Mouse (Mus musculus) forebrain, postnatal 0 days (tissue): ENCODE results near the gene Olfr786. TPM values are rescaled to one million over a fixed set of nuclear protein-coding genes. Genes with fewer than 3 reads are reported as not detected.

Experiments used
- ATAC-seq: fragments of 200-750 bp; cut with Nextera tagmentation; 2 replicates; pipeline ENCODE4 v1.8.0; 2017; ENCODE audit warnings: mild to moderate bottlenecking, moderate library complexity
- DNase-seq: peaks from one replicate; pipeline ENCODE4 v3.0.0-alpha.2; 2015
- H3K27ac ChIP-seq: fragments of 300-500 bp; sonication (generic); 2 replicates; pipeline ENCODE4 v1.5.1; 2014; ENCODE audit warnings: low read depth, mild to moderate bottlenecking, antibody characterized with exemption, low read length, moderate library complexity, mixed read lengths
- H3K27me3 ChIP-seq: fragments of 300-500 bp; sonication (generic); 2 replicates; pipeline ENCODE4 v1.6.1; 2014; ENCODE audit warnings: mild to moderate bottlenecking, low read length, mixed read lengths; ENCODE audit not compliant: insufficient read depth
- H3K36me3 ChIP-seq: fragments of 300-500 bp; sonication (generic); 2 replicates; pipeline ENCODE4 v1.6.1; 2014; ENCODE audit warnings: mild to moderate bottlenecking, moderate library complexity; ENCODE audit not compliant: insufficient read depth
- H3K4me1 ChIP-seq: fragments of 300-500 bp; sonication (generic); 2 replicates; pipeline ENCODE4 v1.6.1; 2014; ENCODE audit warnings: antibody characterized with exemption; ENCODE audit not compliant: insufficient read depth
- H3K4me2 ChIP-seq: fragments of 300-500 bp; sonication (generic); 2 replicates; pipeline ENCODE4 v1.6.1; 2014; ENCODE audit warnings: low read depth, mild to moderate bottlenecking, moderate library complexity
- H3K4me3 ChIP-seq: fragments of 300-500 bp; sonication (generic); 2 replicates; pipeline ENCODE4 v1.5.1; 2014; ENCODE audit warnings: low read depth, low read length, mixed read lengths
- H3K9ac ChIP-seq: fragments of 300-500 bp; sonication (generic); 2 replicates; pipeline ENCODE4 v1.6.1; 2014; ENCODE audit warnings: mild to moderate bottlenecking
- H3K9me3 ChIP-seq: fragments of 300-500 bp; sonication (generic); 2 replicates; pipeline ENCODE4 v1.6.1; 2016; ENCODE audit warnings: low read length
- CTCF ChIP-seq: sonication (generic); IDR thresholded peaks from 2 replicates; pipeline ENCODE4 v1.5.1; 2016; ENCODE audit warnings: antibody characterized with exemption, control low read depth, low read depth
- WGBS: fragments of 180-500 bp; shearing (Covaris S2); extraction: QIAGEN DNeasy Blood & Tissue Kit; methylation state at CpG from one replicate; pipeline ENCODE4 v1.1.7; 2014; 5-methylcytosine and 5-hydroxymethylcytosine counted together
- polyA plus RNA-seq: library from polyadenylated mRNA; unstranded; fragments of >200 nt; fragmentation: Nextera tagmentation; extraction: Ambion mirVana; gene quantifications from 2 replicates; pipeline ENCODE4 v1.2.1, GENCODE M21; 2015
- total RNA-seq: library from RNA; depleted of rRNA; stranded (reverse); fragments of >200 nt; gene quantifications from 2 replicates; pipeline ENCODE4 v1.2.3, GENCODE M21; 2014; rRNA removed

The Olfr786 gene
- total and polyA plus RNA-seq, 2 experiments from 2014 or later, result not detected

- Histone ChIP-seq H3K27ac (no peak within 1 kb of the TSS), H3K36me3 (no peaks in the 10 kb centered on the region), H3K4me1 (no peaks in the 10 kb centered on the region), H3K9ac (no peak within 1 kb of the TSS), H3K4me3 (no peak within 1 kb of the TSS), H3K27me3 (no peaks in the 10 kb centered on the region), H3K9me3 (no peaks in the 10 kb centered on the region), H3K4me2 (no peak within 1 kb of the TSS)
- ATAC-seq (no peak), DNase-seq (no peak)
- 65% methylated on average over 2 of the region's 2 CpGs for WGBS
- no peak for TF ChIP-seq CTCF
Observed at GRCm38 (mm10) chr10:129484452-129484851, 57.3 kb downstream of the Olfr786 start, which contains the start of gene Olfr789. TSS of gene Olfr789 (plus strand) at chr10:129484752.

Other genes starting within 250 kb of the Olfr786 start
- gene Olfr772, start 249.4 kb upstream of the Olfr786 start, total RNA-seq, result not detected in 2 replicates
- not detected in 2 replicates for gene Olfr772, start 249.4 kb upstream of the Olfr786 start, polyA plus RNA-seq
- not detected in 2 replicates for gene Olfr773, start 239.9 kb upstream of the Olfr786 start, total RNA-seq
- gene Olfr773, start 239.9 kb upstream of the Olfr786 start, polyA plus RNA-seq, result not detected in 2 replicates
- gene Olfr774, start 191.1 kb upstream of the Olfr786 start, total RNA-seq, result not detected in 2 replicates
- not detected in 2 replicates for gene Olfr774, start 191.1 kb upstream of the Olfr786 start, polyA plus RNA-seq
- gene Olfr775, start 178.9 kb upstream of the Olfr786 start, total RNA-seq, result not detected in 2 replicates
- gene Olfr775, start 178.9 kb upstream of the Olfr786 start, polyA plus RNA-seq, result not detected in 2 replicates
- gene Olfr776, start 168.2 kb upstream of the Olfr786 start, total RNA-seq, result not detected in 2 replicates
- gene Olfr776, start 168.2 kb upstream of the Olfr786 start, polyA plus RNA-seq, result not detected in 2 replicates
- gene Olfr777, start 155.8 kb upstream of the Olfr786 start, total RNA-seq, result not detected in 2 replicates
- gene Olfr777, start 155.8 kb upstream of the Olfr786 start, polyA plus RNA-seq, result not detected in 2 replicates
- gene Olfr780, start 109.2 kb upstream of the Olfr786 start, total RNA-seq, result not detected in 2 replicates
- gene Olfr780, start 109.2 kb upstream of the Olfr786 start, polyA plus RNA-seq, result not detected in 2 replicates
- not detected in 2 replicates for gene Olfr781, start 98.5 kb upstream of the Olfr786 start, total RNA-seq
- gene Olfr781, start 98.5 kb upstream of the Olfr786 start, polyA plus RNA-seq, result not detected in 2 replicates
- gene Olfr782, start 78.5 kb upstream of the Olfr786 start, total RNA-seq, result not detected in 2 replicates
- gene Olfr782, start 78.5 kb upstream of the Olfr786 start, polyA plus RNA-seq, result not detected in 2 replicates
- 0.43 and 0.46 TPM in 2 replicates for gene Olfr784, start 43.2 kb upstream of the Olfr786 start, total RNA-seq
- gene Olfr784, start 43.2 kb upstream of the Olfr786 start, polyA plus RNA-seq, result 0.05 and 0.06 TPM in 2 replicates
- gene Olfr785, start 21.9 kb upstream of the Olfr786 start, total RNA-seq, result not detected in 2 replicates
- not detected in 2 replicates for gene Olfr785, start 21.9 kb upstream of the Olfr786 start, polyA plus RNA-seq
- gene Olfr787, start 34.6 kb downstream of the Olfr786 start, total RNA-seq, result not detected in 2 replicates
- not detected in 2 replicates for gene Olfr787, start 34.6 kb downstream of the Olfr786 start, polyA plus RNA-seq
- gene Olfr788, start 43.7 kb downstream of the Olfr786 start, total RNA-seq, result not detected in 2 replicates
- not detected in 2 replicates for gene Olfr788, start 43.7 kb downstream of the Olfr786 start, polyA plus RNA-seq
- not detected in 2 replicates for gene Olfr789, start 57.4 kb downstream of the Olfr786 start, total RNA-seq
- not detected in 2 replicates for gene Olfr789, start 57.4 kb downstream of the Olfr786 start, polyA plus RNA-seq
- not detected in 2 replicates for gene Olfr790, start 71.2 kb downstream of the Olfr786 start, total RNA-seq
- not detected in 2 replicates for gene Olfr790, start 71.2 kb downstream of the Olfr786 start, polyA plus RNA-seq
- not detected in 2 replicates for gene Olfr791, start 94.5 kb downstream of the Olfr786 start, total RNA-seq
- gene Olfr791, start 94.5 kb downstream of the Olfr786 start, polyA plus RNA-seq, result not detected in 2 replicates
- gene Olfr792, start 111.9 kb downstream of the Olfr786 start, total RNA-seq, result not detected in 2 replicates
- not detected in 2 replicates for gene Olfr792, start 111.9 kb downstream of the Olfr786 start, polyA plus RNA-seq
- 0.15 TPM in 1 of 2 replicates, not detected in the other for gene Olfr794, start 140.3 kb downstream of the Olfr786 start, total RNA-seq
- gene Olfr794, start 140.3 kb downstream of the Olfr786 start, polyA plus RNA-seq, result not detected in 2 replicates
- not detected in 2 replicates for gene Olfr796, start 185.3 kb downstream of the Olfr786 start, total RNA-seq
- gene Olfr796, start 185.3 kb downstream of the Olfr786 start, polyA plus RNA-seq, result not detected in 2 replicates
- not detected in 2 replicates for gene Olfr798, start 200.6 kb downstream of the Olfr786 start, total RNA-seq
- not detected in 2 replicates for gene Olfr798, start 200.6 kb downstream of the Olfr786 start, polyA plus RNA-seq
- not detected in 2 replicates for gene Olfr799, start 210.2 kb downstream of the Olfr786 start, total RNA-seq
- not detected in 2 replicates for gene Olfr799, start 210.2 kb downstream of the Olfr786 start, polyA plus RNA-seq
- gene Olfr800, start 230.4 kb downstream of the Olfr786 start, total RNA-seq, result 0.31 TPM in 1 of 2 replicates, not detected in the other
- gene Olfr800, start 230.4 kb downstream of the Olfr786 start, polyA plus RNA-seq, result not detected in 2 replicates
- gene Olfr801, start 246.6 kb downstream of the Olfr786 start, total RNA-seq, result not detected in 2 replicates
- gene Olfr801, start 246.6 kb downstream of the Olfr786 start, polyA plus RNA-seq, result not detected in 2 replicates